Mouse (Mus musculus) liver, embryonic 15.5 days (tissue): ENCODE data around the gene Rdh13. TPM values are rescaled to one million over a fixed set of nuclear protein-coding genes. Genes with fewer than 3 reads are reported as not detected.

Source experiments
- ATAC-seq: fragments of 200-750 bp; cut with Nextera tagmentation; 2 replicates; pipeline ENCODE4 v1.8.0; 2017; ENCODE audit warnings: moderate number of reproducible peaks, mild to moderate bottlenecking, moderate library complexity; ENCODE audit not compliant: insufficient read depth
- H3K27ac ChIP-seq: fragments of 300-500 bp; sonication (generic); replicated peaks from 2 replicates; pipeline ENCODE4 v1.5.1; 2015; ENCODE audit warnings: mild to moderate bottlenecking, inconsistent platforms
- H3K27me3 ChIP-seq: fragments of 300-500 bp; sonication (generic); 2 replicates; pipeline ENCODE4 v1.6.1; 2015; ENCODE audit warnings: mild to moderate bottlenecking, inconsistent platforms
- H3K36me3 ChIP-seq: fragments of 300-500 bp; sonication (generic); replicated peaks from 2 replicates; pipeline ENCODE4 v1.6.1; 2015; ENCODE audit warnings: moderate library complexity, mild to moderate bottlenecking, inconsistent platforms
- H3K4me1 ChIP-seq: fragments of 300-500 bp; sonication (generic); replicated peaks from 2 replicates; pipeline ENCODE4 v1.6.1; 2015; ENCODE audit warnings: inconsistent platforms
- H3K4me2 ChIP-seq: fragments of 300-500 bp; sonication (generic); 2 replicates; pipeline ENCODE4 v1.6.1; 2015; ENCODE audit warnings: moderate library complexity, mild to moderate bottlenecking, inconsistent platforms
- H3K4me3 ChIP-seq: fragments of 300-500 bp; sonication (generic); replicated peaks from 2 replicates; pipeline ENCODE4 v1.5.1; 2015; ENCODE audit warnings: mild to moderate bottlenecking, inconsistent platforms
- H3K9ac ChIP-seq: fragments of 300-500 bp; sonication (generic); 2 replicates; pipeline ENCODE4 v1.6.1; 2015; ENCODE audit warnings: moderate library complexity, mild to moderate bottlenecking, inconsistent platforms
- H3K9me3 ChIP-seq: fragments of 300-500 bp; sonication (generic); replicated peaks from 2 replicates; pipeline ENCODE4 v1.6.1; 2016; ENCODE audit warnings: inconsistent platforms
- WGBS: fragments of 180-500 bp; shearing (Covaris S2); methylation state at CpG from one replicate; pipeline ENCODE4 v1.1.7; 2015; ENCODE audit warnings: mixed read lengths; ENCODE audit not compliant: insufficient replicate concordance; 5-methylcytosine and 5-hydroxymethylcytosine counted together
- polyA plus RNA-seq: library from polyadenylated mRNA; unstranded; fragments of >200 nt; fragmentation: Nextera tagmentation; extraction: Ambion mirVana; gene quantifications from 2 replicates; pipeline ENCODE4 v1.2.1, GENCODE M21; 2015

The Rdh13 gene
- polyA plus RNA-seq = 4.5 and 4.6 TPM in 2 replicates

GRCm38 (mm10) chr7:4445216-4445791 lies at the start of gene Rdh13:
Rdh13 (minus strand) TSS chr7:4445649.
- under 1% methylated on average over 35 of the region's 35 CpGs for WGBS
- ATAC-seq = peak; percentile 92
- Histone ChIP-seq H3K4me2 (peak within 1 kb of the TSS; percentile 89), H3K27ac (peak within 1 kb of the TSS; percentile 53; the same call in 1 of the 2 replicates), H3K4me3 (peak within 1 kb of the TSS; percentile 82), H3K9ac (peak within 1 kb of the TSS; percentile 63), H3K4me1 (peaks cover 14% of the 10 kb centered on the region), H3K27me3 (no peaks in the 10 kb centered on the region), H3K36me3 (peaks cover 24% of the 10 kb centered on the region), H3K9me3 (no peaks in the 10 kb centered on the region)

GRCm38 (mm10) chr7:4493991-4494390 lies 48.5 kb upstream of the Rdh13 start:
- no peak overlapping the region for H3K9ac ChIP-seq
- no peaks in the 10 kb centered on the region for H3K9me3 ChIP-seq
- H3K4me3 ChIP-seq = no peak overlapping the region
- peaks cover 73% of the 10 kb centered on the region for H3K36me3 ChIP-seq
- H3K4me1 ChIP-seq = peaks cover 53% of the 10 kb centered on the region
- H3K4me2 ChIP-seq = no peak overlapping the region
- no peaks in the 10 kb centered on the region for H3K27me3 ChIP-seq
- ATAC-seq = peak; percentile 29; the same call in 1 of the 2 replicates
- 16% methylated on average over 1 of the region's 1 CpGs for WGBS
- no peak overlapping the region for H3K27ac ChIP-seq

DNA sequence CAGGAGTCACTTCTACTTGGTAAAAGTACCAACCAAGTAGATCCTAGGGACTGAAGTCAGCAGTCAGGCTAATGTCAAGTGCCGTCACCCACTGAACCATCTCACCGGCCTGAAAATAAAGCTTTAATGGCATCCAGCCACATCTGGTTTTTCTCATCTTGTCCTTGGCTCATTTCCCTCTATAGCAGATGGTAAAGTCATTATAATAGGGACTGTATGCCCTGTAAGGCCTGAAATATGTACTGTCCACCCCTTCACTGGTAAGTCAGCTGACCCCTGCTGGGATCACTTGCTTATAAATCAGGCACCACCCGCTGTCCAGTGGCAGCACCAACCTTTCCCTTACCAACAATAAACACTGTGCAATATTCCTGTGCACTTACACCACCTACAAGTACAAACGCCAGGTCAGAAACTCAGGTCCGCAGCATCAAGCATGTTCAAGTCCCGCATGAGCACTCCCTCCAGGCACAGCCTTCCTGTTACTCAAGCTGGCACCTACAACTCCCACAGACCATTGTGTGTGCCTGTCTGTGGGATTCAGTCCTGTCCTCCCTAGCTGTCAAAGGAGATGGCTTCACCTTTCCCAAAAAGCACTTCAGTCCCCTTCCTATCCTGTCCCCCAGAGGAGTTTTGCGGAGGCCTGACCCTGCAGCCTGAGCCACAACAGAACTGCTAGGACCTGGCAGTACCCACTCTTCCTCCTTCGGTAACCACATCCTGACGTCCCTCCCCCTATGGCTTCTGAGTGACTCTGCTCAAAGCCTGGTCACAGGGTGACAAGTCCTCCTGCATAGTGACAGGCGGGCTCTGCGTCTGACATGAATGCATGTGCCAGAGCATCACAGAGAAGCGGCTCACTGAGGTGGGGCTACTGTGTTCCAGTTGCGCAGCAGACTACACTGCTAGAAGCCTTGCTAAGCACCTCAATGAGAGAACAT lies 47.1 kb upstream of the Rdh13 start:
- Histone ChIP-seq H3K4me1 (peaks cover 44% of the 10 kb centered on the region), H3K9me3 (no peaks in the 10 kb centered on the region), H3K9ac (no peak overlapping the region), H3K36me3 (peaks cover 75% of the 10 kb centered on the region), H3K27me3 (no peaks in the 10 kb centered on the region), H3K4me3 (no peak overlapping the region), H3K4me2 (no peak overlapping the region), H3K27ac (no peak overlapping the region)
- 62% methylated on average over 13 of the region's 13 CpGs for WGBS
- ATAC-seq = peak; percentile 27; the same call in 1 of the 2 replicates

DNA sequence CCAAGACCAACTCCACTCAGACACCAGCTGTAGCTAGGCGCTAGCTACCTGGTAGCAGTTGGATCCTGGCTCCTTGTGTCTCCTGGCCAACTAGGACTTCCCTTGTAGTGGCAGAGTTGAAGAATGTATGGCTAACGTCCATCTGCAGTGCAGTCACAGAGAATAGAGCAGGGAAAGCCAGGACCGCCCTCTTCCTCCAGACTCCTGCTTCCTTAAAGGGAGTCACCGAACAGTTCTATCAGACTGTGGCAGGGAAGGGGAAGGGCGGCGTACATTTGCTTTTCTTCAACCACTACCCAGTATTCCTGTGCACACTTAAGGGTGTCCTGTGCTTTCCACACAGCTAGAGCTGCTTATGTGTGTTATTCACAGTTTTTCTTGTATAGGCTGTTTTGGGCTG lies 45.9 kb upstream of the Rdh13 start:
- WGBS = 40% methylated on average over 6 of the region's 6 CpGs
- H3K4me1 ChIP-seq = peaks cover 44% of the 10 kb centered on the region
- H3K27me3 ChIP-seq = no peaks in the 10 kb centered on the region
- no peak overlapping the region for H3K4me3 ChIP-seq
- no peaks in the 10 kb centered on the region for H3K9me3 ChIP-seq
- no peak overlapping the region for H3K4me2 ChIP-seq
- H3K27ac ChIP-seq = no peak overlapping the region
- no peak overlapping the region for H3K9ac ChIP-seq
- ATAC-seq = 0 out of 2 replicates have a peak, but pooled peaks have one; percentile 19
- H3K36me3 ChIP-seq = peaks cover 67% of the 10 kb centered on the region

GRCm38 (mm10) chr7:4482281-4482680 lies 36.8 kb upstream of the Rdh13 start:
- no peak for ATAC-seq
- Histone ChIP-seq H3K4me3 (no peak overlapping the region), H3K9me3 (no peaks in the 10 kb centered on the region), H3K27me3 (peaks cover 27% of the 10 kb centered on the region), H3K9ac (no peak overlapping the region), H3K36me3 (peaks cover 60% of the 10 kb centered on the region), H3K27ac (no peak overlapping the region), H3K4me1 (peaks cover 8% of the 10 kb centered on the region; the same call in 1 of the 2 replicates), H3K4me2 (no peak overlapping the region)
- WGBS = 79% methylated on average over 12 of the region's 12 CpGs

DNA sequence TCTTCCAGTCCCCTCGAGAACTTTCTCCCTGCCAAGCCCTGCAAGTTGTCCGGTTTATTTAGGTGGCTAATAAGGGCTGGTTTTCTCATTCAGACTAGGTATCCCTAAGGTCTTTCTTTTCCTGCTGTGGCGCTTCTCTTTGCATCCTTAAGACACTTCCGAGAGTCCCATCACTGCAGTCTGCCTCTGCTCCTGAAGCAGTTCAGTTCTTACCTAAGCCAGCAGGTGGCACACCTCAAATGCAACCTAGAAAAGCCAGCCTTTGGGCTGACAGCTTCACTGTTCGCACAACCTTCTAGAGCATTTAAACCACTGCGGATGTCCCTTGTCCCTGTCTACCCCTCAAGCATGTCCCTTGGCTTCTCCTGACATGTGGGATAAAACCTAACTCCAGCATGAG lies 34.2 kb upstream of the Rdh13 start:
- no peak overlapping the region for H3K4me2 ChIP-seq
- H3K4me3 ChIP-seq = no peak overlapping the region
- ATAC-seq = no peak
- WGBS = 43% methylated on average over 6 of the region's 6 CpGs
- H3K9ac ChIP-seq = no peak overlapping the region
- H3K27ac ChIP-seq = no peak overlapping the region
- H3K27me3 ChIP-seq = peaks cover 52% of the 10 kb centered on the region
- peaks cover 39% of the 10 kb centered on the region for H3K36me3 ChIP-seq
- H3K4me1 ChIP-seq = peaks cover 8% of the 10 kb centered on the region; the same call in 1 of the 2 replicates
- no peaks in the 10 kb centered on the region for H3K9me3 ChIP-seq

- Histone ChIP-seq H3K9me3 (no peaks in the 10 kb centered on the region), H3K27ac (no peak overlapping the region), H3K27me3 (peaks cover 60% of the 10 kb centered on the region), H3K4me1 (peaks cover 8% of the 10 kb centered on the region; the same call in 1 of the 2 replicates), H3K4me3 (peak overlapping the region; percentile 47), H3K36me3 (peaks cover 31% of the 10 kb centered on the region), H3K9ac (no peak overlapping the region), H3K4me2 (peak overlapping the region; percentile 60)
- 9% methylated on average over 16 of the region's 16 CpGs for WGBS
- no peak for ATAC-seq
Measured at GRCm38 (mm10) chr7:4478796-4479291, 33.4 kb upstream of the Rdh13 start.

- WGBS = 2% methylated on average over 39 of the region's 39 CpGs
- Histone ChIP-seq H3K9me3 (no peaks in the 10 kb centered on the region), H3K36me3 (peaks cover 24% of the 10 kb centered on the region), H3K9ac (no peak overlapping the region), H3K27ac (no peak overlapping the region), H3K4me3 (peak overlapping the region; percentile 47), H3K4me1 (peaks cover 8% of the 10 kb centered on the region; the same call in 1 of the 2 replicates), H3K4me2 (peak overlapping the region; percentile 60), H3K27me3 (peaks cover 66% of the 10 kb centered on the region)
- ATAC-seq = peak; percentile 64
Measured at GRCm38 (mm10) chr7:4478021-4478795, 32.8 kb upstream of the Rdh13 start.

DNA sequence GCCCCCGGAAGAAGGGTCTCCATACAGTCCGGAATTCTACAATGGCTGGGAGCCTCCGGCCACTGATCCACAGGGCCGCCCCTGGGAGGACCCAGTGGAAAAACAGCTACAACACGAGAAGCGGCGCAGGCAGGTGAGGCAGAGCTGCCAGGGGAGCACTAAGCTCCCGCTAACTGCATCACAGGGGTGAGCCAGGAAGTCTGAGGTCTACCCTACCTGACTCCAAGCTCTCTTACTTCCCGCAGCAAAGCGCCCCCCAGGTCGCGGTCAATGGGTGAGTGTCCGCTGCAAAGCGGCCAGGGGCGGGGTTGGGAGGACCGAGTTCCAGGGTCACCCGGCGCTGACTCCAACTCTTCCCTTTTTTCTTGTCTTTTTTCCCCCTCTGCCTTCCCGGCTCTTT lies 28.5 kb upstream of the Rdh13 start:
- Histone ChIP-seq H3K4me2 (no peak overlapping the region), H3K9me3 (no peaks in the 10 kb centered on the region), H3K4me3 (no peak overlapping the region), H3K27ac (no peak overlapping the region), H3K4me1 (peaks cover 18% of the 10 kb centered on the region), H3K27me3 (peaks cover 98% of the 10 kb centered on the region), H3K36me3 (no peaks in the 10 kb centered on the region), H3K9ac (no peak overlapping the region)
- ATAC-seq = no peak
- WGBS = 22% methylated on average over 19 of the region's 19 CpGs

GRCm38 (mm10) chr7:4471179-4471555 lies 25.7 kb upstream of the Rdh13 start:
- Histone ChIP-seq H3K9me3 (no peaks in the 10 kb centered on the region), H3K9ac (no peak overlapping the region), H3K4me1 (peaks cover 11% of the 10 kb centered on the region), H3K36me3 (no peaks in the 10 kb centered on the region), H3K27ac (no peak overlapping the region), H3K27me3 (peaks cover 84% of the 10 kb centered on the region), H3K4me2 (peak overlapping the region; percentile 53), H3K4me3 (peak overlapping the region; percentile 18; the same call in 1 of the 2 replicates)
- 15% methylated on average over 24 of the region's 24 CpGs for WGBS
- no peak for ATAC-seq
